Mouse (Mus musculus): Measurements from ENCODE around the gene Chmp6. TPM values are rescaled to one million over a fixed set of nuclear protein-coding genes. Genes with fewer than 3 reads are reported as not detected.

Chmp6 gene
- total and polyA plus RNA-seq, 3 experiments: 50.3 to 70.6 (median 59.7) TPM

- H3K9me3 ChIP-seq (replicated peaks; ENCODE audit: low read length): no peaks in the 10 kb centered on the region
- H3K36me3 ChIP-seq (replicated peaks in 1 of 2; ENCODE audit: control insufficient read depth in 1 of 2, insufficient read depth in 1 of 2, low read length in 1 of 2): peaks cover 50 to 90% of the 10 kb centered on the region in 2 experiments
- H3K27ac ChIP-seq (ENCODE audit: insufficient read depth, low read depth): no peak overlapping the region
- in situ Hi-C loops (cut with MboI; ENCODE audit: low pct_ligation_motif_present, low pct_unique_long_range_greater_than_20kb, low sequenced_read_pairs) (no loop called here), dilution Hi-C loops (cut with MboI; ENCODE audit: extremely low pct_ligation_motif_present, extremely low pct_unique_long_range_greater_than_20kb, low sequenced_read_pairs) (no loop called here)
- H3K4me1 ChIP-seq (ENCODE audit: control insufficient read depth in 1 of 2, insufficient read depth in 2 of 2): peaks cover 9 to 35% of the 10 kb centered on the region in 2 experiments
- H3K4me2 ChIP-seq (ENCODE audit: insufficient read depth, low read depth, poor library complexity, severe bottlenecking): no peak overlapping the region
- H3K79me2 ChIP-seq (replicated peaks; ENCODE audit: control insufficient read depth, extremely low read depth, insufficient read depth, poor library complexity, severe bottlenecking): no peaks in the 10 kb centered on the region
- H3K9ac ChIP-seq (ENCODE audit: insufficient read depth, low read depth): no peak overlapping the region
- H3K27me3 ChIP-seq (replicated peaks): no peaks in the 10 kb centered on the region
- DNase-seq (ENCODE audit: extremely low read depth): no peak
- H3K4me3 ChIP-seq (replicated peaks in 1 of 3; ENCODE audit: low read depth in 2 of 3, low read length in 2 of 3, poor library complexity in 1 of 3): no peak overlapping the region
- TF ChIP-seq EP300 (IDR thresholded peaks at IDR 0.05; ENCODE audit: low read length) (no peak), MEF2A (IDR thresholded peaks at IDR 0.05; ENCODE audit: borderline replicate concordance, low read depth, low read length) (no peak), SIN3A (IDR thresholded peaks at IDR 0.05; ENCODE audit: low read length) (no peak), RAD21 (IDR thresholded peaks at IDR 0.05; ENCODE audit: low read depth, low read length) (no peak), CHD2 (IDR thresholded peaks at IDR 0.05; ENCODE audit: low read length) (no peak), IRF4 (IDR thresholded peaks at IDR 0.05; ENCODE audit: low read depth, low read length) (no peak)
These were observed 44.7 kb upstream of the Chmp6 start for GRCm38 (mm10) chr11:119868556-119868955.

GRCm38 (mm10) chr11:119871141-119871540, 42.1 kb upstream of the Chmp6 start:
- no peaks in the 10 kb centered on the region for H3K79me2 ChIP-seq (replicated peaks; ENCODE audit: control insufficient read depth, extremely low read depth, insufficient read depth, poor library complexity, severe bottlenecking)
- H3K9me3 ChIP-seq (replicated peaks; ENCODE audit: low read length): no peaks in the 10 kb centered on the region
- peak; percentile 55 for DNase-seq (ENCODE audit: extremely low read depth)
- dilution Hi-C loops (cut with MboI; ENCODE audit: extremely low pct_ligation_motif_present, extremely low pct_unique_long_range_greater_than_20kb, low sequenced_read_pairs): no loop called here
- H3K36me3 ChIP-seq (replicated peaks in 1 of 2; ENCODE audit: control insufficient read depth in 1 of 2, insufficient read depth in 1 of 2, low read length in 1 of 2): peaks cover 71 to 96% of the 10 kb centered on the region in 2 experiments
- in situ Hi-C loops (cut with MboI; ENCODE audit: low pct_ligation_motif_present, low pct_unique_long_range_greater_than_20kb, low sequenced_read_pairs): no loop called here
- H3K4me2 ChIP-seq (ENCODE audit: insufficient read depth, low read depth, poor library complexity, severe bottlenecking): no peak overlapping the region
- no peaks in the 10 kb centered on the region for H3K27me3 ChIP-seq (replicated peaks)
- no peak overlapping the region for H3K9ac ChIP-seq (ENCODE audit: insufficient read depth, low read depth)
- H3K27ac ChIP-seq (ENCODE audit: insufficient read depth, low read depth): no peak overlapping the region
- H3K4me1 ChIP-seq (ENCODE audit: control insufficient read depth in 1 of 2, insufficient read depth in 2 of 2): peaks cover 3 to 21% of the 10 kb centered on the region in 2 experiments; a peak in 2 of 4 replicates
- no peak overlapping the region for H3K4me3 ChIP-seq (replicated peaks in 1 of 3; ENCODE audit: low read depth in 2 of 3, low read length in 2 of 3, poor library complexity in 1 of 3)
- TF ChIP-seq NRF1 (IDR thresholded peaks at IDR 0.05; ENCODE audit: low read depth, low read length) (no peak), BHLHE40 (IDR thresholded peaks at IDR 0.05; ENCODE audit: low read depth, low read length) (no peak), PAX5 (IDR thresholded peaks at IDR 0.05; ENCODE audit: low read length) (no peak), USF2 (conservative IDR thresholded peaks at IDR 0.05; ENCODE audit: low read depth, low read length) (no peak), SIN3A (IDR thresholded peaks at IDR 0.05; ENCODE audit: low read length) (no peak), POLR2AphosphoS2 (IDR thresholded peaks at IDR 0.05; ENCODE audit: low read depth, low read length) (no peak), HCFC1 (IDR thresholded peaks at IDR 0.05; ENCODE audit: low read depth, low read length) (no peak), ETS1 (conservative IDR thresholded peaks at IDR 0.05; ENCODE audit: low read depth, low read length) (no peak; the same call in 1 of the 2 replicates), POLR2A (IDR thresholded peaks at IDR 0.05; ENCODE audit: low read depth, low read length) (no peak), SMC3 (IDR thresholded peaks at IDR 0.05; ENCODE audit: low read depth, low read length) (no peak)

GRCm38 (mm10) chr11:119873643-119874042, 39.6 kb upstream of the Chmp6 start:
- in situ Hi-C loops (cut with MboI; ENCODE audit: low pct_ligation_motif_present, low pct_unique_long_range_greater_than_20kb, low sequenced_read_pairs) (no loop called here), dilution Hi-C loops (cut with MboI; ENCODE audit: extremely low pct_ligation_motif_present, extremely low pct_unique_long_range_greater_than_20kb, low sequenced_read_pairs) (no loop called here)
- peaks cover 3 to 25% of the 10 kb centered on the region in 2 experiments; a peak in 2 of 4 replicates for H3K4me1 ChIP-seq (ENCODE audit: control insufficient read depth in 1 of 2, insufficient read depth in 2 of 2)
- no peak overlapping the region for H3K27ac ChIP-seq (ENCODE audit: insufficient read depth, low read depth)
- no peak overlapping the region for H3K4me3 ChIP-seq (replicated peaks in 1 of 3; ENCODE audit: low read depth in 2 of 3, low read length in 2 of 3, poor library complexity in 1 of 3)
- no peaks in the 10 kb centered on the region for H3K9me3 ChIP-seq (replicated peaks; ENCODE audit: low read length)
- DNase-seq (ENCODE audit: extremely low read depth): no peak
- no peaks in the 10 kb centered on the region for H3K79me2 ChIP-seq (replicated peaks; ENCODE audit: control insufficient read depth, extremely low read depth, insufficient read depth, poor library complexity, severe bottlenecking)
- no peak for TF ChIP-seq HCFC1 (IDR thresholded peaks at IDR 0.05; ENCODE audit: low read depth, low read length)
- TF ChIP-seq BHLHE40 (IDR thresholded peaks at IDR 0.05; ENCODE audit: low read depth, low read length): no peak
- no peak for TF ChIP-seq ZNF384 (IDR thresholded peaks at IDR 0.05; ENCODE audit: low read depth, low read length)
- no peak for TF ChIP-seq RAD21 (IDR thresholded peaks at IDR 0.05; ENCODE audit: low read depth, low read length)
- TF ChIP-seq SIN3A (IDR thresholded peaks at IDR 0.05; ENCODE audit: low read length): no peak
- no peak for TF ChIP-seq USF2 (conservative IDR thresholded peaks at IDR 0.05; ENCODE audit: low read depth, low read length)
- TF ChIP-seq IRF4 (IDR thresholded peaks at IDR 0.05; ENCODE audit: low read depth, low read length): no peak
- no peak for TF ChIP-seq E2F4 (IDR thresholded peaks at IDR 0.05; ENCODE audit: insufficient replicate concordance, low read depth, low read length)
- no peak for TF ChIP-seq ZC3H11A (IDR thresholded peaks at IDR 0.05; ENCODE audit: low read depth, low read length)
- TF ChIP-seq MXI1 (IDR thresholded peaks at IDR 0.05; ENCODE audit: low read depth, low read length): no peak
- TF ChIP-seq TCF12 (IDR thresholded peaks at IDR 0.05; ENCODE audit: low read depth, low read length): no peak
- TF ChIP-seq EP300 (IDR thresholded peaks at IDR 0.05; ENCODE audit: low read length): no peak
- no peak for TF ChIP-seq ZMIZ1 (IDR thresholded peaks at IDR 0.05; ENCODE audit: low read depth, low read length)
- TF ChIP-seq CHD2 (IDR thresholded peaks at IDR 0.05; ENCODE audit: low read length): no peak
- TF ChIP-seq ELF1 (IDR thresholded peaks at IDR 0.05; ENCODE audit: low read depth, low read length): no peak
- no peak for TF ChIP-seq NELFE (IDR thresholded peaks at IDR 0.05; ENCODE audit: low read depth, low read length)
- no peak for TF ChIP-seq KAT2A (IDR thresholded peaks at IDR 0.05; ENCODE audit: insufficient replicate concordance, low read length)
- no peak for TF ChIP-seq MAZ (IDR thresholded peaks at IDR 0.05; ENCODE audit: low read depth, low read length)
- H3K27me3 ChIP-seq (replicated peaks): no peaks in the 10 kb centered on the region
- no peak overlapping the region for H3K9ac ChIP-seq (ENCODE audit: insufficient read depth, low read depth)
- peaks cover 81 to 96% of the 10 kb centered on the region in 2 experiments for H3K36me3 ChIP-seq (replicated peaks in 1 of 2; ENCODE audit: control insufficient read depth in 1 of 2, insufficient read depth in 1 of 2, low read length in 1 of 2)
- no peak overlapping the region for H3K4me2 ChIP-seq (ENCODE audit: insufficient read depth, low read depth, poor library complexity, severe bottlenecking)
